Mouse (Mus musculus) liver, postnatal 0 days (tissue): ENCODE measurements around the gene Tbc1d4. TPM values are rescaled to one million over a fixed set of nuclear protein-coding genes. Genes with fewer than 3 reads are reported as not detected.

Experiments
- ATAC-seq: fragments of 200-750 bp; cut with Nextera tagmentation; 2 replicates; pipeline ENCODE4 v1.8.0; 2017; ENCODE audit warnings: mild to moderate bottlenecking, moderate library complexity
- DNase-seq: peaks from one replicate; pipeline ENCODE4 v3.0.0-alpha.2; 2016
- H3K27ac ChIP-seq: fragments of 300-500 bp; sonication (generic); 2 replicates; pipeline ENCODE4 v1.5.1; 2014; ENCODE audit warnings: antibody characterized with exemption, moderate library complexity, mild to moderate bottlenecking, low read depth
- H3K27me3 ChIP-seq: fragments of 300-500 bp; sonication (generic); 2 replicates; pipeline ENCODE4 v1.6.1; 2014; ENCODE audit warnings: low read length, control low read depth, mixed read lengths; ENCODE audit not compliant: insufficient read depth
- H3K36me3 ChIP-seq: fragments of 300-500 bp; sonication (generic); replicated peaks from 2 replicates; pipeline ENCODE4 v1.6.1; 2014; ENCODE audit warnings: mild to moderate bottlenecking, control low read depth, low read length, moderate library complexity, mixed read lengths; ENCODE audit not compliant: insufficient read depth
- H3K4me1 ChIP-seq: fragments of 300-500 bp; sonication (generic); 2 replicates; pipeline ENCODE4 v1.6.1; 2014; ENCODE audit warnings: antibody characterized with exemption, mild to moderate bottlenecking, control low read depth; ENCODE audit not compliant: insufficient read depth
- H3K4me2 ChIP-seq: fragments of 300-500 bp; sonication (generic); 2 replicates; pipeline ENCODE4 v1.6.1; 2014; ENCODE audit warnings: low read depth, mild to moderate bottlenecking, low read length, moderate library complexity, mixed read lengths
- H3K4me3 ChIP-seq: fragments of 300-500 bp; sonication (generic); 2 replicates; pipeline ENCODE4 v1.5.1; 2014; ENCODE audit warnings: low read depth, low read length
- H3K9ac ChIP-seq: fragments of 300-500 bp; sonication (generic); replicated peaks from 2 replicates; pipeline ENCODE4 v1.6.1; 2014; ENCODE audit warnings: mild to moderate bottlenecking, moderate library complexity
- H3K9me3 ChIP-seq: fragments of 300-500 bp; sonication (generic); 2 replicates; pipeline ENCODE4 v1.6.1; 2016; ENCODE audit warnings: mild to moderate bottlenecking, control low read depth, low read length, mixed read lengths
- CTCF ChIP-seq: sonication (generic); IDR thresholded peaks from 2 replicates; pipeline ENCODE4 v1.5.1; 2016; ENCODE audit warnings: antibody characterized with exemption, low read depth
- EP300 ChIP-seq: IDR thresholded peaks from 2 replicates; pipeline ENCODE4 v1.6.1; 2016; ENCODE audit warnings: antibody characterized with exemption, low read depth, mild to moderate bottlenecking
- WGBS: fragments of 180-500 bp; shearing (Covaris S2); extraction: QIAGEN DNeasy Blood & Tissue Kit; methylation state at CpG from one replicate; pipeline ENCODE4 v1.1.7; 2014; ENCODE audit not compliant: insufficient replicate concordance; 5-methylcytosine and 5-hydroxymethylcytosine counted together
- polyA plus RNA-seq: library from polyadenylated mRNA; unstranded; fragments of >200 nt; fragmentation: Nextera tagmentation; extraction: Ambion mirVana; gene quantifications from 2 replicates; pipeline ENCODE4 v1.2.1, GENCODE M21; 2015

Gene Tbc1d4
- polyA plus RNA-seq, 1 experiment from 2014 or later, result 2.1 TPM

DNA sequence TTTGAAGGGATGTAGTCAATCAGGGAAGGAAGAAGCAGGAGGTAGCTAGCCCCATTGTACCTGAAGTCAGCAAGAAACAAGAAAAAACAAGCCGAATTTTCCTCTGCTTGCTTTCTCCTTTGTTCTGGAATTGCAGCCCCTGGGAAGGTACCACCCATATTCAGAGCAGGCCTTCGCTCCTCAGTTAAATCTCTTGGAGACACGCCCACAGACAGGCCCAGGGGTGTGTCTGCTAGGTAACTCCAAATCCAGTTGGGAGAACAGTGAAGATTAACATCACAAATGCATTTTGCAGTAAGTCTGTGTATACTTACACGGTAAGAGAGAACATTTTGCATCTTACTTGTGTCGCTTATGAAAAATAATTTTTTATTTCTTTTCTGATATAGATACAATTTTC is 92.1 kb downstream of the Tbc1d4 start:
- H3K4me1 ChIP-seq, result no peaks in the 10 kb centered on the region
- DNase-seq (no peak), ATAC-seq (no peak)
- H3K27me3 ChIP-seq, result no peaks in the 10 kb centered on the region
- H3K4me3 ChIP-seq, result no peak overlapping the region
- no peak overlapping the region for H3K4me2 ChIP-seq
- H3K9ac ChIP-seq, result no peak overlapping the region
- H3K9me3 ChIP-seq, result no peaks in the 10 kb centered on the region
- 41% methylated on average over 5 of the region's 5 CpGs for WGBS
- no peak for TF ChIP-seq EP300
- no peak for TF ChIP-seq CTCF
- no peak overlapping the region for H3K27ac ChIP-seq
- H3K36me3 ChIP-seq, result no peaks in the 10 kb centered on the region

DNA sequence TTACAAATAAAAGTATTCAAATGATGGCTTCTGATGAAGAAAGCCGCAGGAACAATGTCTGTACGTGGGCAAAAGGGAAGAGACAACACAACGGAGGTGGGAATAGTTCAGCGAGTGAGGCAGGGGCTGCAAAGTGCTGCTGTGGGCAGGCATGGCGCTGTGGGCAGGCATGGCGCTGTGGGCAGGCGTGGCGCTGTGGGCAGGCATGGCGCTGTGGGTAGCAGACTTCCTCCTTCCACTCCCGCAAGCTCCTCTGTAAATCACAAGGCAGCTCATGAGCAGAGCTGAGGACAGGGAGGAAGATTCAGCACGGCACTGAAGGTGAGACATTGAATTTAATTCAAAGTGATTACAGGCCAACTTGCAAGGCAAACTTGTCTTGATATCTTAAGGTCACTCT is 93.0 kb downstream of the Tbc1d4 start:
- H3K27me3 ChIP-seq, result no peaks in the 10 kb centered on the region
- no peaks in the 10 kb centered on the region for H3K4me1 ChIP-seq
- no peak overlapping the region for H3K4me3 ChIP-seq
- no peak overlapping the region for H3K4me2 ChIP-seq
- H3K36me3 ChIP-seq, result no peaks in the 10 kb centered on the region
- no peak overlapping the region for H3K27ac ChIP-seq
- TF ChIP-seq CTCF, result no peak
- TF ChIP-seq EP300, result no peak
- WGBS, result 71% methylated on average over 11 of the region's 11 CpGs
- H3K9me3 ChIP-seq, result no peaks in the 10 kb centered on the region
- no peak overlapping the region for H3K9ac ChIP-seq
- DNase-seq, result no peak
- no peak for ATAC-seq

DNA sequence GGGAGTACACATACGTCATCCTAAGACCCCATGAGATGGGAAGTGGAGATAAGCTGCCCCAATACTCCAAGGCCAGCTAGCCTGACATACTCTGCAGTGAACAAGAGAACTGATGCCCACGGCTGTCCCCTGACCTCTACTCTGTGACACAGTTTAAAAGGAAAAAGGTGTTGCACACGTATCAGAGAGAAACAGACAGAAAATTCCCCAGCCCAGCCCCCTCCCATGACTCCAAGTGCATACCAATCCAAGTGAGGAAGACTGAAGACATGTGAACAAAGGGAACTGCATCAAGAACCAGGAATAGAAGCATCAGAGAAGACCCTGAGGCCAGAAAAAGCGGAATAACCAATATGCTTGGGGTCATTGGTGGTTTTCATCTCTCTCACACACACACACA is 93.7 kb downstream of the Tbc1d4 start:
- H3K36me3 ChIP-seq, result no peaks in the 10 kb centered on the region
- H3K4me2 ChIP-seq, result no peak overlapping the region
- H3K9ac ChIP-seq, result no peak overlapping the region
- DNase-seq (no peak), ATAC-seq (no peak)
- no peaks in the 10 kb centered on the region for H3K27me3 ChIP-seq
- WGBS, result 67% methylated on average over 4 of the region's 4 CpGs
- no peaks in the 10 kb centered on the region for H3K4me1 ChIP-seq
- H3K4me3 ChIP-seq, result no peak overlapping the region
- TF ChIP-seq EP300, result no peak
- TF ChIP-seq CTCF, result no peak
- no peak overlapping the region for H3K27ac ChIP-seq
- no peaks in the 10 kb centered on the region for H3K9me3 ChIP-seq

- no peak overlapping the region for H3K4me3 ChIP-seq
- WGBS, result 67% methylated on average over 5 of the region's 5 CpGs
- DNase-seq (no peak), ATAC-seq (no peak)
- H3K4me1 ChIP-seq, result no peaks in the 10 kb centered on the region
- H3K4me2 ChIP-seq, result no peak overlapping the region
- TF ChIP-seq EP300 (no peak), CTCF (no peak)
- no peak overlapping the region for H3K27ac ChIP-seq
- no peaks in the 10 kb centered on the region for H3K9me3 ChIP-seq
- no peak overlapping the region for H3K9ac ChIP-seq
- H3K27me3 ChIP-seq, result no peaks in the 10 kb centered on the region
- H3K36me3 ChIP-seq, result no peaks in the 10 kb centered on the region
These were observed 94.4 kb downstream of the Tbc1d4 start for GRCm38 (mm10) chr14:101514557-101514971.

GRCm38 (mm10) chr14:101513163-101513562 is 95.8 kb downstream of the Tbc1d4 start:
- DNase-seq (no peak), ATAC-seq (no peak)
- H3K9me3 ChIP-seq, result no peaks in the 10 kb centered on the region
- H3K4me1 ChIP-seq, result no peaks in the 10 kb centered on the region
- no peaks in the 10 kb centered on the region for H3K27me3 ChIP-seq
- H3K9ac ChIP-seq, result no peak overlapping the region
- no peak overlapping the region for H3K4me2 ChIP-seq
- no peak overlapping the region for H3K27ac ChIP-seq
- WGBS, result 77% methylated on average over 11 of the region's 11 CpGs
- H3K4me3 ChIP-seq, result no peak overlapping the region
- no peaks in the 10 kb centered on the region for H3K36me3 ChIP-seq
- TF ChIP-seq EP300, result no peak
- no peak for TF ChIP-seq CTCF

DNA sequence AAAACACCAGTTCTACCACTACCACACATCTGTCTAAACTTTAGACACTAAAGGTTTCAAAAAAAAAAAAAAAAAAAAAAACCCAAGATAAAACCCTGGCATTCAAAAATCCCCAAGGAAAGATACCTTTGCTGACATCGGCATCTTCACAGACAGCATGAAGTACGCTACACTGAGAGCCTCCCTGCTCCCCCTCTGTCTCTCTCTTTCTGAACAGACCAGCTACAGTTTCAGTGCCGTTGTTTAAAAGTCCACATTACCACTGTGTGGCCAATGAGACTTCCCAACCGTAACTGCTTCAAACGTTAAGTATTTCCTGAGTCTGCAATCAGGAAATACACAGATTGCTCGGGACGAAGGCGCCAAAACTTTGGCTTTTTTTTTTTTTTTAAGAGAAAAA is 97.6 kb downstream of the Tbc1d4 start:
- 35% methylated on average over 8 of the region's 8 CpGs for WGBS
- Histone ChIP-seq H3K4me1 (no peaks in the 10 kb centered on the region), H3K27ac (no peak overlapping the region), H3K9ac (no peak overlapping the region), H3K4me2 (no peak overlapping the region), H3K36me3 (no peaks in the 10 kb centered on the region), H3K9me3 (no peaks in the 10 kb centered on the region), H3K4me3 (no peak overlapping the region), H3K27me3 (no peaks in the 10 kb centered on the region)
- ATAC-seq, result no peak
- TF ChIP-seq CTCF (no peak), EP300 (no peak)
- no peak for DNase-seq
